Mouse (Mus musculus): Measurements from ENCODE around the gene Vmn2r13. TPM values are rescaled to one million over a fixed set of nuclear protein-coding genes. Genes with fewer than 3 reads are reported as not detected.
"Not testable (repeated sequence)": the region's sequence is repeated elsewhere in the genome, so short reads cannot be mapped to it uniquely, and the experiment has no call there.

Vmn2r13 gene
- not detected for total RNA-seq (2021)
- long read RNA-seq, experiment 1: 0 reads
- long read RNA-seq, experiment 2: 0 reads

DNA sequence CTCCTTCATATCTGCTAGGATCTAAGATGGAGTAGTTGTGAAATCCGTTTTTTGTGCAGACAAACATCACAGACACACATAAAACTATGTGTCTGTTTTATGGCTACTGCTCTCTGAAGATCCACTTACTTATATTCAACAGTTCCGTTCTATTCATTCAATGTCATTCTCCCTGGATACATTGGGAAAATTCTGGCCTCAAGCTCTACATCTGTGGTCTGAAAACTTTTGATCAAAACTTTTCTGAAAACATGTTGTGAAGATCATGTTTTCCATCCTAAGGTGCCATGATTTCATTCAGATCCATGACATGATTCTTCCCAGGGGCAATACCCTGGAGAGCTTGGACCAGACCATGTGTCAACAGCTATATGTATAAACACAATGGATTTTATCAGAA is at the start of gene Vmn2r13:
Gene Vmn2r13 (minus strand): TSS at position 101 of the 400 bp plus-strand sequence.
- not testable (repeated sequence) for DNase-seq (ENCODE audit: low spot score in 2 of 2)

- no peak for DNase-seq (ENCODE audit: low spot score in 2 of 2)
These were observed 32.6 kb upstream of the Vmn2r13 start, which contains the start of gene Vmn2r14 for GRCm38 (mm10) chr5:109224608-109225007. Vmn2r14 (minus strand) TSS chr5:109224708.

- DNase-seq (ENCODE audit: low spot score in 2 of 2): not testable (repeated sequence)
These were observed 25.1 kb downstream of the Vmn2r13 start for GRCm38 (mm10) chr5:109166851-109167250.

- no peak for DNase-seq (ENCODE audit: low spot score in 2 of 2)
These were observed 31.9 kb downstream of the Vmn2r13 start for GRCm38 (mm10) chr5:109160121-109160520.

DNA sequence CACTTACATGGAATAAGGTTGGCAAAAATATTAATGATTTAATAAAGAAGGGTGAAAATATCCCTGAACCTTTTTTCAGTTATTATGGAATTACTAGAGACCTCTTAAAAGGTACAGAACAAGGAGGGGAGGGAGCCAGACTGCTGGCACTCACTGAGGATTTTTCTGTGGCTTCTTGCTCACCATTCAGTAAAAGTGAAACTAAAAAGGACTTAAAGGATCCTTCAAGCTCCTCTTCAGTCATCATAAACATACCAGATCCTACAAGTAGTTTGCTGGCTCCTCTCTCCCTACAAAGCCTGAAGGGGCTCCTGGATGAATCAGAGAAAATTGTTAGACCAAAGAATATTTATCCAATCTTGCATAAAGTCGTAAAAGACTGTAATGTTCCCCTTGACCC is 32.4 kb downstream of the Vmn2r13 start:
- not testable (repeated sequence) for DNase-seq (ENCODE audit: low spot score in 2 of 2)

- not testable (repeated sequence) for DNase-seq (ENCODE audit: low spot score in 2 of 2)
These were observed 33.2 kb downstream of the Vmn2r13 start for GRCm38 (mm10) chr5:109158488-109159485.

- DNase-seq (ENCODE audit: low spot score in 2 of 2): no peak
These were observed 52.5 kb downstream of the Vmn2r13 start for GRCm38 (mm10) chr5:109139546-109139945.

- no peak for DNase-seq (ENCODE audit: low spot score in 2 of 2)
These were observed 55.3 kb downstream of the Vmn2r13 start for GRCm38 (mm10) chr5:109136731-109137130.

Other genes with a start within 250 kb of the Vmn2r13 start
- gene Vmn2r10, start 185.7 kb downstream of the Vmn2r13 start, total RNA-seq (2021): not detected
- not detected for gene Vmn2r11, start 132.6 kb downstream of the Vmn2r13 start, total RNA-seq (2021)
- not detected for gene Vmn2r12, start 94.2 kb downstream of the Vmn2r13 start, total RNA-seq (2021)
- not detected for gene Vmn2r14, start 32.5 kb upstream of the Vmn2r13 start, total RNA-seq (2021)
- gene Vmn2r15, start 105.4 kb upstream of the Vmn2r13 start, total RNA-seq (2021): not detected
- not detected for gene Vmn2r16, start 138.0 kb upstream of the Vmn2r13 start, total RNA-seq (2021)
- not detected for gene Vmn2r17, start 227.5 kb upstream of the Vmn2r13 start, total RNA-seq (2021)